Mouse (Mus musculus) retina, postnatal 7 days (tissue): ENCODE measurements around the gene Zfp853.
A peak's percentile ranks its signal among the peaks of the same experiment; 100 is the strongest.

Source experiments
- DNase-seq: peaks from one replicate; pipeline ENCODE4 v3.0.0-alpha.2; 2012; ENCODE audit warnings: low read depth, low spot score

Gene Zfp853

GRCm38 (mm10) chr5:143292879-143293278 is 544 bp downstream of the Zfp853 start:
- DNase-seq = no peak

GRCm38 (mm10) chr5:143289299-143289698 is 4.1 kb downstream of the Zfp853 start:
- DNase-seq = no peak

- no peak for DNase-seq
Observed at GRCm38 (mm10) chr5:143288378-143288911, 5.0 kb downstream of the Zfp853 start.

- DNase-seq = no peak
Observed at GRCm38 (mm10) chr5:143287774-143288328, 5.6 kb downstream of the Zfp853 start.

- no peak for DNase-seq
Observed at GRCm38 (mm10) chr5:143284762-143285161, 8.7 kb downstream of the Zfp853 start.

GRCm38 (mm10) chr5:143279247-143279646 is 14.2 kb downstream of the Zfp853 start:
- DNase-seq = no peak

GRCm38 (mm10) chr5:143275761-143276160 is 17.7 kb downstream of the Zfp853 start:
- no peak for DNase-seq

- DNase-seq = no peak
Observed at GRCm38 (mm10) chr5:143272540-143273330, 20.7 kb downstream of the Zfp853 start.

GRCm38 (mm10) chr5:143272108-143272507 is 21.3 kb downstream of the Zfp853 start:
- DNase-seq = no peak

GRCm38 (mm10) chr5:143271642-143272041 is 21.8 kb downstream of the Zfp853 start:
- no peak for DNase-seq

- DNase-seq = no peak
Observed at GRCm38 (mm10) chr5:143270151-143270519, 23.3 kb downstream of the Zfp853 start.

- peak; percentile 61 for DNase-seq
Observed at GRCm38 (mm10) chr5:143269363-143270150, 23.9 kb downstream of the Zfp853 start, which contains the start of gene Zfp316. Gene Zfp316, minus strand, starts transcription at chr5:143270022.

- DNase-seq = no peak
Observed at GRCm38 (mm10) chr5:143268985-143269362, 24.4 kb downstream of the Zfp853 start.

GRCm38 (mm10) chr5:143266794-143267193 is 26.6 kb downstream of the Zfp853 start:
- no peak for DNase-seq

GRCm38 (mm10) chr5:143265409-143265808 is 28.0 kb downstream of the Zfp853 start:
- DNase-seq = no peak

GRCm38 (mm10) chr5:143264689-143265088 is 28.7 kb downstream of the Zfp853 start:
- DNase-seq = no peak

GRCm38 (mm10) chr5:143261636-143262035 is 31.8 kb downstream of the Zfp853 start:
- DNase-seq = no peak

GRCm38 (mm10) chr5:143255802-143256201 is 37.6 kb downstream of the Zfp853 start:
- DNase-seq = no peak

- no peak for DNase-seq
Observed at GRCm38 (mm10) chr5:143255131-143255519, 38.3 kb downstream of the Zfp853 start.

GRCm38 (mm10) chr5:143254487-143255130 is 38.8 kb downstream of the Zfp853 start:
- no peak for DNase-seq

GRCm38 (mm10) chr5:143253881-143254486 is 39.4 kb downstream of the Zfp853 start:
- no peak for DNase-seq
